Mouse (Mus musculus) forebrain, embryonic 14.5 days (tissue): ENCODE results near the gene Ugt1a10. TPM values are rescaled to one million over a fixed set of nuclear protein-coding genes. Genes with fewer than 3 reads are reported as not detected.

ENCODE experiments used
- ATAC-seq: fragments of 200-750 bp; cut with Nextera tagmentation; 2 replicates; pipeline ENCODE4 v1.8.0; 2017; ENCODE audit warnings: mild to moderate bottlenecking, moderate library complexity
- DNase-seq: peaks from one replicate; pipeline ENCODE4 v3.0.0-alpha.2; 2015; ENCODE audit warnings: low spot score
- H3K27ac ChIP-seq: fragments of 300-500 bp; sonication (generic); 2 replicates; pipeline ENCODE4 v1.5.1; 2014; ENCODE audit warnings: low read depth, mild to moderate bottlenecking, control low read depth, low read length, moderate library complexity
- H3K27me3 ChIP-seq: fragments of 300-500 bp; sonication (generic); replicated peaks from 2 replicates; pipeline ENCODE4 v1.6.1; 2014; ENCODE audit warnings: low read length, control low read depth, mixed read lengths; ENCODE audit not compliant: control insufficient read depth, insufficient read depth
- H3K36me3 ChIP-seq: fragments of 300-500 bp; sonication (generic); 2 replicates; pipeline ENCODE4 v1.6.1; 2014; ENCODE audit warnings: low read length, control low read depth; ENCODE audit not compliant: control insufficient read depth, insufficient read depth
- H3K4me1 ChIP-seq: fragments of 300-500 bp; sonication (generic); 2 replicates; pipeline ENCODE4 v1.6.1; 2014; ENCODE audit warnings: antibody characterized with exemption, low read length, control low read depth; ENCODE audit not compliant: control insufficient read depth, insufficient read depth
- H3K4me2 ChIP-seq: fragments of 300-500 bp; sonication (generic); 2 replicates; pipeline ENCODE4 v1.6.1; 2014; ENCODE audit warnings: mild to moderate bottlenecking, control low read depth, low read length
- H3K4me3 ChIP-seq: fragments of 300-500 bp; sonication (generic); 2 replicates; pipeline ENCODE4 v1.5.1; 2014; ENCODE audit warnings: low read depth, low read length, control low read depth
- H3K9ac ChIP-seq: fragments of 300-500 bp; sonication (generic); 2 replicates; pipeline ENCODE4 v1.6.1; 2014; ENCODE audit warnings: mild to moderate bottlenecking, low read length, control low read depth, moderate library complexity
- H3K9me3 ChIP-seq: fragments of 300-500 bp; sonication (generic); replicated peaks from 2 replicates; pipeline ENCODE4 v1.6.1; 2016; ENCODE audit warnings: low read length, control low read depth, mixed read lengths; ENCODE audit not compliant: control insufficient read depth
- WGBS: fragments of 180-500 bp; shearing (Covaris S2); extraction: QIAGEN DNeasy Blood & Tissue Kit; methylation state at CpG from one replicate; pipeline ENCODE4 v1.1.7; 2014; 5-methylcytosine and 5-hydroxymethylcytosine counted together
- polyA plus RNA-seq: library from polyadenylated mRNA; unstranded; fragments of >200 nt; fragmentation: Nextera tagmentation; extraction: Ambion mirVana; gene quantifications from 2 replicates; pipeline ENCODE4 v1.2.1, GENCODE M21; 2014

Gene Ugt1a10
- polyA plus RNA-seq, 1 experiment from 2014 or later, result not detected

- Histone ChIP-seq H3K27me3 (no peaks in the 10 kb centered on the region), H3K4me3 (no peak overlapping the region), H3K36me3 (no peaks in the 10 kb centered on the region), H3K9ac (no peak overlapping the region), H3K9me3 (peaks cover 51% of the 10 kb centered on the region), H3K4me2 (no peak overlapping the region), H3K27ac (no peak overlapping the region), H3K4me1 (no peaks in the 10 kb centered on the region)
- peak; percentile 2 for DNase-seq
- ATAC-seq, result peak; percentile 42
- WGBS, result 64% methylated on average over 8 of the region's 8 CpGs
These were observed 157.3 kb downstream of the Ugt1a10 start for GRCm38 (mm10) chr1:88212341-88213045.

GRCm38 (mm10) chr1:88213061-88213460, 157.9 kb downstream of the Ugt1a10 start:
- Histone ChIP-seq H3K4me3 (no peak overlapping the region), H3K4me2 (no peak overlapping the region), H3K9me3 (peaks cover 51% of the 10 kb centered on the region), H3K27ac (no peak overlapping the region), H3K4me1 (no peaks in the 10 kb centered on the region), H3K9ac (no peak overlapping the region), H3K36me3 (no peaks in the 10 kb centered on the region), H3K27me3 (no peaks in the 10 kb centered on the region)
- no peak for ATAC-seq
- 77% methylated on average over 1 of the region's 1 CpGs for WGBS
- DNase-seq, result peak; percentile 10

- H3K27ac ChIP-seq, result no peak overlapping the region
- ATAC-seq, result no peak
- H3K4me2 ChIP-seq, result no peak overlapping the region
- DNase-seq, result peak; percentile 0
- 84% methylated on average over 2 of the region's 2 CpGs for WGBS
- no peaks in the 10 kb centered on the region for H3K36me3 ChIP-seq
- H3K9ac ChIP-seq, result no peak overlapping the region
- H3K27me3 ChIP-seq, result no peaks in the 10 kb centered on the region
- no peak overlapping the region for H3K4me3 ChIP-seq
- no peaks in the 10 kb centered on the region for H3K4me1 ChIP-seq
- H3K9me3 ChIP-seq, result peaks cover 51% of the 10 kb centered on the region
These were observed 158.7 kb downstream of the Ugt1a10 start for GRCm38 (mm10) chr1:88213766-88214461.

GRCm38 (mm10) chr1:88214462-88214952, 159.3 kb downstream of the Ugt1a10 start:
- Histone ChIP-seq H3K27ac (no peak overlapping the region), H3K27me3 (no peaks in the 10 kb centered on the region), H3K36me3 (no peaks in the 10 kb centered on the region), H3K9ac (no peak overlapping the region), H3K9me3 (peaks cover 51% of the 10 kb centered on the region), H3K4me1 (no peaks in the 10 kb centered on the region), H3K4me2 (no peak overlapping the region), H3K4me3 (no peak overlapping the region)
- 78% methylated on average over 2 of the region's 2 CpGs for WGBS
- DNase-seq, result peak; percentile 0
- ATAC-seq, result no peak

GRCm38 (mm10) chr1:88215466-88216380, 160.5 kb downstream of the Ugt1a10 start:
- no peak overlapping the region for H3K9ac ChIP-seq
- H3K36me3 ChIP-seq, result no peaks in the 10 kb centered on the region
- H3K27ac ChIP-seq, result no peak overlapping the region
- ATAC-seq (no peak), DNase-seq (peak; percentile 5)
- no peak overlapping the region for H3K4me3 ChIP-seq
- WGBS, result 72% methylated on average over 10 of the region's 10 CpGs
- H3K27me3 ChIP-seq, result no peaks in the 10 kb centered on the region
- H3K9me3 ChIP-seq, result peaks cover 48% of the 10 kb centered on the region
- no peak overlapping the region for H3K4me2 ChIP-seq
- no peaks in the 10 kb centered on the region for H3K4me1 ChIP-seq

- no peak for ATAC-seq
- Histone ChIP-seq H3K9ac (no peak overlapping the region), H3K9me3 (peaks cover 45% of the 10 kb centered on the region), H3K27me3 (no peaks in the 10 kb centered on the region), H3K4me3 (no peak overlapping the region), H3K4me1 (no peaks in the 10 kb centered on the region), H3K4me2 (no peak overlapping the region), H3K36me3 (no peaks in the 10 kb centered on the region), H3K27ac (no peak overlapping the region)
- peak; percentile 2 for DNase-seq
- 57% methylated on average over 2 of the region's 2 CpGs for WGBS
These were observed 161.4 kb downstream of the Ugt1a10 start for GRCm38 (mm10) chr1:88216551-88216950.

- Histone ChIP-seq H3K4me2 (no peak overlapping the region), H3K4me3 (no peak overlapping the region), H3K9ac (no peak overlapping the region), H3K4me1 (no peaks in the 10 kb centered on the region), H3K9me3 (peaks cover 41% of the 10 kb centered on the region), H3K27me3 (no peaks in the 10 kb centered on the region), H3K27ac (no peak overlapping the region), H3K36me3 (no peaks in the 10 kb centered on the region)
- ATAC-seq (no peak), DNase-seq (no peak)
- 64% methylated on average over 2 of the region's 2 CpGs for WGBS
These were observed 162.0 kb downstream of the Ugt1a10 start for GRCm38 (mm10) chr1:88217144-88217543.

- ATAC-seq (no peak), DNase-seq (peak; percentile 1)
- H3K9me3 ChIP-seq, result peaks cover 39% of the 10 kb centered on the region
- no peaks in the 10 kb centered on the region for H3K36me3 ChIP-seq
- H3K4me3 ChIP-seq, result no peak overlapping the region
- H3K4me1 ChIP-seq, result no peaks in the 10 kb centered on the region
- H3K9ac ChIP-seq, result no peak overlapping the region
- no peak overlapping the region for H3K27ac ChIP-seq
- no peaks in the 10 kb centered on the region for H3K27me3 ChIP-seq
- 43% methylated on average over 3 of the region's 3 CpGs for WGBS
- H3K4me2 ChIP-seq, result no peak overlapping the region
These were observed 162.4 kb downstream of the Ugt1a10 start for GRCm38 (mm10) chr1:88217576-88217975.
